Mouse (Mus musculus): ENCODE data around the gene Trpm5.
A peak's percentile ranks its signal among the peaks of the same experiment; 100 is the strongest.

The Trpm5 gene

GRCm38 (mm10) chr7:143059202-143059870 lies 35.1 kb downstream of the Trpm5 start:
- no peak for DNase-seq (ENCODE audit: low spot score in 2 of 2)

DNA sequence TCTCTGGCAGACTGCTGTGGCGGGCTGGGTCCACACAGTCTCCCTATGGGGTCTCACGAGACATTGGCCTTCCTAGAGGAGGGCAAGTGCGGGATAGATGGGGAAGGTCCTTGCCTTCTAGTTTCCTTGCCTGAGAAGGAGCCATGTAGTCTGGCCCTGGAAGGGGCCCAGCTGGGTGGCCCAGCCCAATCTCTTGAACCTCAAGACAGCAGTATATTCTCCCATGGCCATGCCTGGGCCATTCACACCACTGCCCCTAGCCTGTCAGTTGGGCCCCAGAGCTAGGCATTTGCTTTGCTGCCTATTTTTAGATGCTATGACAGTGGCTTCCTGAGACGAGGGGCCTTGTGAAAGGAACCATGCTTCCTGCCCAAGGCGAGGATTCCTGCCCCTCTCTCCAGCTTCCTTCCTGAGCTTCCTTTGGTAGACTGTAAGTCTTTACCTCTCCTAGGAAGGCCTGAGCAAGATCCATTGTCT lies 36.2 kb downstream of the Trpm5 start:
- DNase-seq (ENCODE audit: low spot score in 2 of 2): no peak

GRCm38 (mm10) chr7:143057667-143058220 lies 36.7 kb downstream of the Trpm5 start:
- DNase-seq (ENCODE audit: low spot score in 2 of 2): no peak

- no peak for DNase-seq (ENCODE audit: low spot score in 2 of 2)
Measured at GRCm38 (mm10) chr7:143057023-143057422, 37.4 kb downstream of the Trpm5 start.

- DNase-seq (ENCODE audit: low spot score in 2 of 2): no peak
Measured at GRCm38 (mm10) chr7:143055499-143056186, 38.8 kb downstream of the Trpm5 start.

- DNase-seq (ENCODE audit: low spot score in 2 of 2): no peak
Measured at GRCm38 (mm10) chr7:143055001-143055400, 39.4 kb downstream of the Trpm5 start.

- no peak for DNase-seq (ENCODE audit: low spot score in 2 of 2)
Measured at GRCm38 (mm10) chr7:143054612-143054965, 39.9 kb downstream of the Trpm5 start.

DNA sequence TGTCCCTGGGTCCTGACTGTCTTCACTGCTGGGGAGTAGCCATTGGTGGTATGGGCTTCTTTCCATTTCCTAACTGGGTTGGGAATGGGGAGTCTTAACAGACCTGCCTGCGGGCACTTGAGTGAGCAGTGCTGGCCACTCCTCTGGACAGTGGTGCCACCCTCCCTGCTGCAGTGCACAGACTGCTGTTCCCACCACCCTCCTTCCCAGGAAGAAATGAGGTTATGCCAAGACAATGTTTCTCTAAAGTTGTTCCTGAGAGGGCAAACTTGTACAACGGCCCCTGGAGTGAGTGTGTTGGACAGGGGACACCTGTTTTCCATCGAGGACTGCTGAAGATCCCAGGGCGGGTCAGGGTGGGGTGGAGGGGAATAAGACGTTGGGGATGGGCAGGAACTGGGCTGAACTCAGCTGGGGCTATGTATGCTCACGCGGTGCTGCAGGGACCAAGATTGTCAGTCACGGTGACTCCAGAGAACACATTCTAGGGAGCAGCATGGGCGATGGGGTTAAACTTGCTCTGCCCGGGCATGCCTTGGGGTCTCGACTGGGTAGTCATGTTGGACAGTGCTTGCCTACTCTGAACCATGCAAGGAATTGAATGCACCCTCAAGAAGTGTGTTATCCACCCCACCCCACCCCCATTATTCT lies 40.4 kb downstream of the Trpm5 start:
- DNase-seq (ENCODE audit: low spot score in 2 of 2): no peak

GRCm38 (mm10) chr7:143053008-143053899 lies 41.2 kb downstream of the Trpm5 start:
- peak in 1 of 2 experiments; percentile 29 for DNase-seq (ENCODE audit: low spot score in 2 of 2)

DNA sequence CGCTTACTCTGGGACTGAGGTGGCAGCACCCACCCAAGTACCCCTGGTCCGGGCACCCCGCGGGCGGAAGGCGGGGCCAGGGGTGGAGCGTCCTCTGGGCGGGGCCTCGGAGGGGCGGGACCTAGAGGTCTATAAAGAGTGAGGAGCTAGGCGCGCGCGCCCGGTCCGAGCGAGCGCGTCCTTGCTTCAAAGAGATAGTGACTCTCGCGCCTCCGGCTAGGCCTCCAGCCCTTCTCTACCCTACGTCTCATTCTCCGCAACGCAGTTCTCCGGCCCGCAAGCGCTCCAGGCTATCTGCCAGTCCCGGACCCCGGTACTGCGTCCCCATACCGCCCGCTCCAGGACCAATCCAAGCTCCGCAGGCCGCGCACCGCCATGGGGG lies 41.8 kb downstream of the Trpm5 start, which contains the start of gene Cd81:
TSS of gene Cd81 (plus strand) at position 114 of the 382 bp plus-strand sequence.
- DNase-seq (ENCODE audit: low spot score in 2 of 2): peak in 1 of 2 experiments; percentile 77

- no peak for DNase-seq (ENCODE audit: low spot score in 2 of 2)
Measured at GRCm38 (mm10) chr7:143051316-143051715, 43.1 kb downstream of the Trpm5 start.

- DNase-seq (ENCODE audit: low spot score in 2 of 2): no peak
Measured at GRCm38 (mm10) chr7:143049841-143050816, 44.3 kb downstream of the Trpm5 start.

DNA sequence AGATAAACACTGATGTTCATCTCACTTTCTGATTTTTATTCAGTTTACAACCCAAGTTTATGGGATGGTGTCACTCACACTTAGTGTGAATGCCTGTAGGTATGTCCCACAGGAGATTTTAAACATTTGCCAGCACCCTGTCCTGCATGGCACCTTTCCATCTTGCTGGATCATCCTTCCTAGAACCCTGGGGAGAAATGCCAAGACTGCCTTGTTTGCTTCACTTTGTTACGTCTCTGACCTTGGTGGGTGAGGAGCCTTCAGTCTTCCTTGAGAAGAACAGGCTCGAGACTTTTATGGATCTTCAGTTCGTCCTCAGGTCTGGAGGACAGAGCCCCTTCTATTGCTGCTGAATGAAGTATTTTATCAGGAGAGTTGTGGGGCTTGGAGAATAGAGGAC lies 45.1 kb downstream of the Trpm5 start:
- no peak for DNase-seq (ENCODE audit: low spot score in 2 of 2)

DNA sequence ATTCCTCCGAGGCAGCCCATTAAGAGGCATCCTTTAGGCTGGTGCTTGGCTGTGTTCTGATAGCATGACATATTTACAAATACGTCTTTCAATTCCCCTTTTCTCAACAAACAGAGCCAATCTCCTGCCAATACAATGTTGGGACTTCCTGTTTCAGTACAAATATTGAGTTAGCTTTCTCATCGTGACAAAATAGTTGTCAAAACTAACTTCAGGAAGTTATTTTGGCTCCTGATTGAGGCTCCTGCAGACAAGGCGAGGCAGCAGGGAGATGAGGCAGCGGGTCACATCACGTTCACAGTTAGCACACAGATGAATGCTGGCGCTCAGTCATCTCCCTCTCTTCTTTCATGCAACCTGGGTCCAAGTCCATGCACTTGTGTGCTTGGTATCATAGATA lies 48.1 kb downstream of the Trpm5 start:
- DNase-seq (ENCODE audit: low spot score in 2 of 2): peak in 1 of 2 experiments; percentile 26

GRCm38 (mm10) chr7:143044826-143045206 lies 49.6 kb downstream of the Trpm5 start:
- DNase-seq (ENCODE audit: low spot score in 2 of 2): peak in 1 of 2 experiments; percentile 31

- DNase-seq (ENCODE audit: low spot score in 2 of 2): no peak
Measured at GRCm38 (mm10) chr7:143044049-143044825, 50.2 kb downstream of the Trpm5 start.

DNA sequence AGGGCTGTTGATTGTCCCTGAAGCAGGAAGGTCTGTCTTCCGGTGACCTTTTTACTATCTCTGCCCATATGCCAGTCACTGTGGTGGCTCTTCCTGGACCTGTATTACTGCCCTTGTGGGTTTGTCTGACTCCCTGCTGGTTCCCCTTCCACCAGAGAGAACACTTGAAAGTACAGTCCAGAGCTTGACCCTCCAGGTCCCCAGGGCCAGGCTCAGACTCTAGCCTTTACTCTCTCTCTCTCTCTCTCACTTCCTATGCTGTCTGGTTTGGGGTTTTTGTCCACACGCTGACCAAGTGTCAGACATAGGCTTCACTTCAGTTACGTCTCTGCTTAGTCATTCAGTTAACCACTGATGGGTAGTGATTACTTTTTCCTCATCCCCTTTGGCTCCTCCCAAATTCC lies 51.5 kb downstream of the Trpm5 start:
- DNase-seq (ENCODE audit: low spot score in 2 of 2): peak; percentile 42 to 62

- no peak for DNase-seq (ENCODE audit: low spot score in 2 of 2)
Measured at GRCm38 (mm10) chr7:143042089-143042488, 52.4 kb downstream of the Trpm5 start.

DNA sequence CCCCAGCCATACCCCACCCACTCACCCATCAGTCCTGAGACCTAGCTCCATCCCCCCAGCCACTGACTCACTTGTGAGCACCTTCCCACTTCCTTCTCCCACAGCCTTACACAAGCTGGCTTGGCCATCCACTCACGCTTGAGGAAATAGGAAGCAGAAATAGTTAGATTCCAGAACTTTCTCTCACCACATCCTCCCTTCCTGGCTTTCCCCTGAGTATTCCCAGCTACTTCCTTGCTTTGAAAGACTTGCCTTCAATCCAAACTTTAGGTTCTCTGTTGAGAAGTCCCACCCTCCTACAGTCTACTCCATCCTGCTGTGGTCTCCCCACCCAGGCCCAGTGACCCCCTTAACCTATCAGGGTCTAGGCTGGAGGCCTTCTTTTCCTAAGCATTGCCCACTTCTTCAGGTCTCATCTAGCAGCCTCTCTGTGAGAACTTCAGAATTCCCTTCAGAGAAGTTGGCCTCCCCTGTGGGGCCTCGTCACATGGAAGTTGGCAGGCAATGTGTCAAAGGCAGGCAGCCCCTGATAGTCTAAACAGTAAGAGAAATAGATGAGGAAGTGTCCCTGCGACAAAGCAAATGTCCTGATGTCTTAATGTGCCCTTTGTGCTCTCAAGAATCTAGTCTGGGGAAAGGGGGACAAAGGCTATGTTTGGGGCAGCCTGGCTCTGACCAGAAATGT lies 53.2 kb downstream of the Trpm5 start:
- no peak for DNase-seq (ENCODE audit: low spot score in 2 of 2)

Measured in natural killer cell, adult 2 months (primary cell).